Mouse (Mus musculus): ENCODE results near the gene Gm3880. TPM values are rescaled to one million over a fixed set of nuclear protein-coding genes. Genes with fewer than 3 reads are reported as not detected.

The Gm3880 gene
- polyA plus RNA-seq, 1 experiment from 2014 or later = not detected

- 16% methylated on average over 8 of the region's 8 CpGs for WGBS
- Histone ChIP-seq H3K4me1 (ENCODE audit: control insufficient read depth, insufficient read depth, low read length) (no peaks in the 10 kb centered on the region), H3K9me3 (replicated peaks; ENCODE audit: control insufficient read depth, low read length) (no peaks in the 10 kb centered on the region), H3K4me2 (ENCODE audit: low read depth, low read length) (peak overlapping the region; percentile 59), H3K27me3 (ENCODE audit: control insufficient read depth, insufficient read depth, low read length) (peaks cover 15% of the 10 kb centered on the region; the same call in 1 of the 2 replicates), H3K27ac (ENCODE audit: low read length) (no peak overlapping the region), H3K9ac (ENCODE audit: low read length) (peak overlapping the region; percentile 74), H3K36me3 (ENCODE audit: control insufficient read depth, insufficient read depth, low read length) (no peaks in the 10 kb centered on the region), H3K4me3 (replicated peaks; ENCODE audit: low read length) (peak overlapping the region; percentile 58)
- ATAC-seq (ENCODE audit: insufficient read depth, low FRiP score) = no peak
Measured at GRCm38 (mm10) chrX:102644573-102644951, 42.2 kb downstream of the Gm3880 start.

GRCm38 (mm10) chrX:102643823-102644572, 42.8 kb downstream of the Gm3880 start, which contains the start of gene Phka1:
TSS of gene Phka1 (minus strand) at chrX:102644246.
- H3K4me3 ChIP-seq (replicated peaks; ENCODE audit: low read length) = peak within 1 kb of the TSS; percentile 58
- 17% methylated on average over 60 of the region's 60 CpGs for WGBS
- ATAC-seq (ENCODE audit: insufficient read depth, low FRiP score) = peak; percentile 91
- no peaks in the 10 kb centered on the region for H3K36me3 ChIP-seq (ENCODE audit: control insufficient read depth, insufficient read depth, low read length)
- H3K4me2 ChIP-seq (ENCODE audit: low read depth, low read length) = peak within 1 kb of the TSS; percentile 59
- no peaks in the 10 kb centered on the region for H3K4me1 ChIP-seq (ENCODE audit: control insufficient read depth, insufficient read depth, low read length)
- no peaks in the 10 kb centered on the region for H3K9me3 ChIP-seq (replicated peaks; ENCODE audit: control insufficient read depth, low read length)
- peaks cover 15% of the 10 kb centered on the region; the same call in 1 of the 2 replicates for H3K27me3 ChIP-seq (ENCODE audit: control insufficient read depth, insufficient read depth, low read length)
- no peak within 1 kb of the TSS for H3K27ac ChIP-seq (ENCODE audit: low read length)
- H3K9ac ChIP-seq (ENCODE audit: low read length) = peak within 1 kb of the TSS; percentile 74

Other genes starting within 250 kb of the Gm3880 start
- gene Hdac8, start 181.6 kb downstream of the Gm3880 start, polyA plus RNA-seq (2015; fragmentation: Nextera tagmentation; extraction: Ambion mirVana) = 9.2 and 10.8 TPM in 2 replicates
- 7.0 and 8.2 TPM in 2 replicates for gene Phka1, start 42.7 kb downstream of the Gm3880 start, polyA plus RNA-seq (2015; fragmentation: Nextera tagmentation; extraction: Ambion mirVana)
- gene Gm9112, start 20.7 kb upstream of the Gm3880 start, polyA plus RNA-seq (2015; fragmentation: Nextera tagmentation; extraction: Ambion mirVana) = not detected in 2 replicates
- gene Dmrtc1b, start 20.9 kb upstream of the Gm3880 start, polyA plus RNA-seq (2015; fragmentation: Nextera tagmentation; extraction: Ambion mirVana) = not detected in 2 replicates
- not detected in 2 replicates for gene Dmrtc1c1, start 116.0 kb upstream of the Gm3880 start, polyA plus RNA-seq (2015; fragmentation: Nextera tagmentation; extraction: Ambion mirVana)
- not detected in 2 replicates for gene Dmrtc1c2, start 167.6 kb upstream of the Gm3880 start, polyA plus RNA-seq (2015; fragmentation: Nextera tagmentation; extraction: Ambion mirVana)
- gene 1700031F05Rik, start 181.0 kb upstream of the Gm3880 start, polyA plus RNA-seq (2015; fragmentation: Nextera tagmentation; extraction: Ambion mirVana) = not detected in 2 replicates
- gene Dmrtc1a, start 221.7 kb upstream of the Gm3880 start, polyA plus RNA-seq (2015; fragmentation: Nextera tagmentation; extraction: Ambion mirVana) = 0.79 and 1.3 TPM in 2 replicates
- not detected in 2 replicates for gene 1700011M02Rik, start 221.9 kb upstream of the Gm3880 start, polyA plus RNA-seq (2015; fragmentation: Nextera tagmentation; extraction: Ambion mirVana)
- not detected in 2 replicates for gene 1700018G05Rik, start 241.4 kb upstream of the Gm3880 start, polyA plus RNA-seq (2015; fragmentation: Nextera tagmentation; extraction: Ambion mirVana)

All from stomach, embryonic 16.5 days (tissue).